Mouse (Mus musculus) heart, adult 2 months (tissue): ENCODE measurements around the gene Cacng4.

Experiments
- CTCF ChIP-seq: fragments of 200-600 bp; IDR thresholded peaks from 2 replicates; pipeline ENCODE4 v1.8.1; 2022; ENCODE audit warnings: antibody characterized with exemption, mild to moderate bottlenecking, moderate library complexity
- EP300 ChIP-seq: fragments of 200-500 bp; IDR thresholded peaks from 2 replicates; pipeline ENCODE4 v1.6.1; 2011; ENCODE audit warnings: low read depth, low read length, control low read depth; ENCODE audit not compliant: insufficient read depth
- POLR2A ChIP-seq: fragments of 200-500 bp; IDR thresholded peaks from 2 replicates; pipeline ENCODE4 v1.6.1; 2011; ENCODE audit warnings: mild to moderate bottlenecking, low read depth, low read length, control low read depth; ENCODE audit not compliant: insufficient read depth

GRCm38 (mm10) chr11:107737886-107738285 lies 56.5 kb downstream of the Cacng4 start:
- TF ChIP-seq EP300 (no peak), CTCF (no peak), POLR2A (no peak)
